Mouse (Mus musculus) R1 (cell line): ENCODE results near the gene Tph1.

ENCODE experiments used
- DNase-seq: peaks from one replicate; pipeline ENCODE4 v3.0.0-alpha.2; 2018; ENCODE audit warnings: low read depth, low spot score

Tph1 gene

DNA sequence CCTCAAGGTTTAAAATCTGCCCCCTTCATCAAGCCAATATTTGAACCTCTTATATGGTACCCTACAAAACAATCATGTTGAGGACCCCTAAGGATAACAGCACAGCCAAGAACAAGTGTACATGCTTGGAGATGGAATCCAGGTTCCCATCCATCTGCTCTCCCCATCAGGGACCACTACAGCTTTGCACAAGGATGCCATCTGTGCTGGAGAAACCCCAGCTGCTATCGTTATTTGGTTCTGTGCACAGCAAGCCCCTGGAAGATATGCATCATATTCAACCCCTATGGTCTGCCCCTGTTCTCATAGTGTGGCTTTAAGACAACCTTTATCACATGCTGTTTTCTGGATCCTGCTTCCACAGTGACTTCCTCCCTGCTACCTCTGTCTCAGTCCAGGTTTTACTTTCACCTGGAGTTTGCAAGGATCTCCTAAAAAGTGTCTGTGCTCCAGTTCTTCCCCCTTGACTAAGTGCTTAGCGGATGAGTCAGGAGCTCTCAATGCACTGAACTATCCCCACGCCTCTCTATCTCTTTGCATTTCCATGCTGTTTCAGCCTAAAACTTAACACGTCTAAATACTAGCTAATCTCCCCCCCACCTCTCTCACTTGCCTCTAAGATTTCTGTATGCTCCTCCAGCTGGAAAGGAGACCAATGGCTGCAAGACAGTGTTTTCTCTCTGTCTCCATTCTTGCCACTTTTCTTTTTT, 23.8 kb downstream of the Tph1 start:
- DNase-seq = no peak

DNA sequence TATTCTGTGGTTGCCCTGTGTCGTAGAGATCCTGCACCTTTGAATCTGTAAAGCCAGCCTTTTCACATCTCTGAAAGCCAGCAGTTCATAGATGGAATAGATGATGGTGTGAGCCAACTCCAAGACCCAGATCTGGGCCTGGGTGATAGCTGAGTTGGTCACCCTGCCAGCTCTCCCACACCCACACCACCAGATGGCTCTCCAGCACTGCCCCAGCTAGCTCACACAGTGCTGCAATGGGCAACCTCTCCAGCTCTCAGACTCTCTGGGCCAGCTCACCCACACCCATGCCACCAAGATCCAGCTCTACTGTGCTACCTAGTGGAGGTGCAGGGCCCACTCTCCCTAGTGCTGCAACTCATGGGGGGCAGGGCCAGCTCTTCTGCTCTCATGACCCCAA, 29.2 kb downstream of the Tph1 start:
- no peak for DNase-seq

GRCm38 (mm10) chr7:46640062-46640461, 32.3 kb downstream of the Tph1 start:
- no peak for DNase-seq

GRCm38 (mm10) chr7:46639692-46640031, 32.7 kb downstream of the Tph1 start, which contains the start of gene Sergef:
Sergef (minus strand) TSS chr7:46639807.
- peak; percentile 94 for DNase-seq

GRCm38 (mm10) chr7:46638889-46639691, 33.2 kb downstream of the Tph1 start:
- peak; percentile 10 for DNase-seq

DNA sequence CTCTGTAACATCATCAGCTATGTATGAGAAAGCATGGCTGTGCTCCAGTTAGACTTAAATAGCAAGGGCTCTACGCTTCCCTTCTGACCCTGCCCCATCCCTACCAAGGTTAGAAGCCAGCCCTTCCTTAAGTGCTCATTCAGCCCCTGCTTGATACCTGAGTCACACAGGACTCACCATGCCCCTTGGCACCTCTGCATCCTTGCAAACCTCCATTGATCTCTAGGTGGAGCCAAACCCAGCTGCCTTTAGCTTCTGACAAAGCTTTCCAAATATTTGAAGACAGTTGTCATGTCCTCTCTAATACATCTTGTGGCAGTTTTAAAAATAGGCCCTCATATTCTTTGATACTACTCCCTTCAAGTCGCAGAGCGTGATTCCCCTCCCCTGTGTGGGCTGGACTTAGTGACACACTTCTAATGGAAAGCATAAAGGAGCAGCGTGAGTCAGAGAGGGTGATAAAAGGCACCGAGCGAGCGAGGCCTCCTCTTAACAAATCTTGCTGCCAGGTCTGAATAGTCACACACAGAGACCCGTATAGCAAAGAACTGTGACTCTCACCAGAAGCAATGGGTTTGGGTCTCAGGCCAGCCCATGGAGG, 43.9 kb downstream of the Tph1 start:
- DNase-seq = no peak

DNA sequence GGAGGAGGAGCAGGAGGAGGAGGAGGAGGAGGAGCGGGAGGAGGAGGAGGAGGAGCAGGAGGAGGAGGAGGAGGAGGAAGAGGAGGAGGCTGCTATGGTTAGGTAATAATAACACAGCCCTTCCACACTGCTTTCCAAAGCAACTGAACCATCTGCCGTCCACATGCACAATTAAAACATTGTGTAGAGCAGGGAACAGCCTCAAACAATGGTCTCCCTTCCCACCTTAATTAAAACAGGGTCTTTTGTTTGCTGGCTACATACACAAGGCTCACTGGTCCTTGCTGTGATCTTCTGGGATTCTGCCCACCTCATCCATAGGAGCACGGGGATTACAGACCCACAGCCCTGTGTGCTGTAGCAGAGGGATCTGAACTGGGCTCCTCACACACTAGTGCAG, 48.4 kb downstream of the Tph1 start:
- no peak for DNase-seq

DNA sequence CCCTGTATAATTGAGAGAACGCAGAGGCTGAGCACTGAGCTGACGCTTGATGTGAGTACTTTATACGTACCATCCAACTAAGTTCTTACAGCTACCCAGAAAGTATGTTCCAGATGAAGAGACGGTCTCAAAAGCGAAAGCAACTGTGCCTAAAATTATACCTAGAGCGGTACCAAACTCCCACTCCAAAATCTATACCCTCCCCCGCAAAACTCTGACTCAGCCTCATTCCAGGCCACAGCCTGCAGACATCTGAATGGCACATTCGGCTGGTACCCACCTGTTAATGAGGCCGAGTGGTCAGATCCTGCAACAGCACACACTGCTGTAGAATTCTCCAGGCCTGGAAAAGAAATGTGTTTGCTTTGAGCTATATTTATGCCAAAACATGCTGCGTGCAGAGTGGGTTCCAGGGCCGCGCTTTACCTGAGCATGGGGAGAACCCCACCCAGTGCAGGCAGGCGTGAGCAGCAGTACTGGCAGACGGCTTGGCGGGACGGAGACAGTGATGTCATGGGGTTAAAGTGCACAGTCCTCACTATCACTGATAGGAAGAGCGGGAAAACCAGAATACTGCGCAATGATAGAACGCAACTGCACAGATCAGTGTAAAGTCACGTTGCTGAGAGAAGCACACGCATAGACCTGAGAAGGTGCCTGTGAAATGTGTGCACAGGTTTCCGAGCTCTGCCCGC, 53.8 kb downstream of the Tph1 start:
- no peak for DNase-seq

GRCm38 (mm10) chr7:46616429-46617005, 55.8 kb downstream of the Tph1 start:
- no peak for DNase-seq

- peak; percentile 44 for DNase-seq
Observed at GRCm38 (mm10) chr7:46615256-46615977, 56.9 kb downstream of the Tph1 start.

- DNase-seq = no peak
Observed at GRCm38 (mm10) chr7:46614263-46614662, 58.1 kb downstream of the Tph1 start.

GRCm38 (mm10) chr7:46613091-46613490, 59.2 kb downstream of the Tph1 start:
- no peak for DNase-seq

DNA sequence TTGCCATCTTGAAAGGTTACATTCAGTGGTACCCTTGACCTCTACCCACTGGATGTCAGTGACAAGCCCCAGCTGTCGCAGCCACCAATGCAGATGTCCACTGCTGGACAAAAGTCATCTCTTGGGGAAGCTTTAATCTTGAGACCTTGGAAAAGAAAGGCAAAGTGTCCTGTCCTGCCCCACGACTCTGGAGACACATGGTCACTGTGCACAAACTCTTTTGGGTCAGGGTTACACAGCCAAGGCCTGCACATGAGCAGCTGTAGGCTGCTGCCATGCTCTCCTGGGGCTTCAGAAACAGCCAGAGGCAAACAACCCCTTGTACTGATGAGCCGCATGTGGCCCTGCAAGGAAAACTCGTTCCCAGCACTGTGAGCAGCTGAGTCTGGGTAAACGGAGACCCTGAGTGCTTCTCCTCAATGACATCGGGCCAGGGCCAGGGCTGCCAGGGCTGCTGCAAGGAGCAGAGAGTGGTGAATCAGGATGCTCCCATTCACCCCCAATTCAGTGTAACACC, 59.9 kb downstream of the Tph1 start:
- DNase-seq = no peak

DNA sequence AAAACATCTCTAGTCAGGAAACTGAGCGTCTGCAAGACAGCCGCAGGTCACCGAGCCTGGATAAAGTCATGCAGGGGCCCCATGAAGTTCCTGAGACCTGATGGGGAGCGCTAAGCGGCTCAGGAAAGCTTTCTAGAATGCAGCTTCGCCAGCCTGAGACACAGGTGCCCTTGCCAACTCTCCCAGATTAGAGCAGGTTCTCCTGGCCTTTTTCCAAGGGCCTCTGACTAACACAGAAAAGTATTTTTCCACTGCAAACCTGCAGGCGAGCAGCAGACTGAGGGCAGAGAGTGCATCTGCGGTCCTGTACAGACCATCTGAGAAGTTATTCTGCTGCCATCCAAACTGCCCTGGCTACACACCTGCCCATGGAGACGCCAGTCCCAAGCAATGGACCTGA, 60.4 kb downstream of the Tph1 start:
- DNase-seq = no peak

DNA sequence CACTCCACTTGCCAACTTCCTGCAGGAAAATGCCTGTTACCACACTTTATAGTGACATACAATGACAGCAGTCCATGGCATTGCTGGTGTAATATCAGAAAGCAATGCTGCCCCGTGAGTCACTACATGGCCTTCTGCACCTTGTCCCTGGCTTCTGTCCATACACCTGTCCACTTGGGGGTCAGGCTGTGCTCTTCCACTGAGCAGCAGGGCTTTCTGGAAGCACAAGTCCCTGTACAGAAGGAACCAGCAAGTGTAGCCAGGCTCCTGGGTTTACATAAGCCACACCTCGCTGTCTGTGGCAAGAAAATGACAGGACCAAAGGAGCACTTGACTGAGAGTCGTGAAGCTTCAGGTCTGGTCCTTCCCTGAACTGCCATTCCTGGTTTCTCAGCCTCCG, 63.0 kb downstream of the Tph1 start:
- DNase-seq = no peak

DNA sequence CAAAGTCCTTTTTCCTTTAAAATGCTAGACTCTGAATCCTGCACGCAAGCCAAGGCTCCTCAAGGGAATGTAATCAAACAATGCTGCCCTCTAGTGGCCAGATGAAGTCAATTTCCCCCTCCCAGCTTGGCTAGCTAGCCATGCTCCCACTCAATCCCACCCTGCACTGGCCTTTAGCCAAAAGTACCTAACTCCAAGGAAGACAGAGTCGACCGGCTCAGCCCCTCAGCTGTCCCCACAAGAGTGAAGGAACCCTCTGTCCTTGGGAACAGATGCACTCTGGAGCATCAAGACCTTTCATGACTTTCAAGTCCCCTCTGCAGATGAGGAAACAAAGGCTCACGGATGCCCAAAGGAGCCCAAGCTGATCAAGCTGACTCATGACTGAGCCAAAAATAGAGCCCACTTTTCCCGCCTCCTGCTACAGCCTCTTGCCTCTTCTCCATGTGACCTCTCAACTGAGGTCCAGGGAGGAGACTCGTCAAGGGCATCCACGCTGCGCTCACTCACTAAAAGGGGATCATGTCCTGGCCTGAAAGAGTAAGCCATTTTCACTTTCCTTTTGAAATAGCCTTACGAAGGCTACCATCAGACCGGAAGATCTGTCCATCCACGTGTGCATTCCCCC, 64.8 kb downstream of the Tph1 start:
- DNase-seq = peak; percentile 90

DNA sequence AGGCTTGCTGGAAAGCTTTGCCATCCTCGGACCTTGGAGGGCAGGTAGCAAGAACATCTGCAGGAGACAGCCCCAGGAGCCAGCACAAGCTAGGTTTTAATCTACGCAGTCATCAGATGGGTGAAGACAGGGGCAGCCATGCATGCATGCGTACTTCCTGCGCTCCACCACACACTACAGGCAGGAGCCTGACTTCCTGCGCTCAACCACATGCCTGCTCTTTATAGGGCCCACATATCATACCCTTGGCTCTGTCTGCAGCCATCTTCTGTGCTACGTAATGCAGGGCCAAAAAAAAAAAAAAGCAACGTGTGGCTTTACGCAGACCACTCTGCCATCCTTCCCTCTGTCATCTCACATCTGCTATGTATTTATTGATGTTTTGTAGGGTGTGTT, 65.3 kb downstream of the Tph1 start:
- DNase-seq = no peak

- peak; percentile 78 for DNase-seq
Observed at GRCm38 (mm10) chr7:46606391-46607030, 65.8 kb downstream of the Tph1 start.

DNA sequence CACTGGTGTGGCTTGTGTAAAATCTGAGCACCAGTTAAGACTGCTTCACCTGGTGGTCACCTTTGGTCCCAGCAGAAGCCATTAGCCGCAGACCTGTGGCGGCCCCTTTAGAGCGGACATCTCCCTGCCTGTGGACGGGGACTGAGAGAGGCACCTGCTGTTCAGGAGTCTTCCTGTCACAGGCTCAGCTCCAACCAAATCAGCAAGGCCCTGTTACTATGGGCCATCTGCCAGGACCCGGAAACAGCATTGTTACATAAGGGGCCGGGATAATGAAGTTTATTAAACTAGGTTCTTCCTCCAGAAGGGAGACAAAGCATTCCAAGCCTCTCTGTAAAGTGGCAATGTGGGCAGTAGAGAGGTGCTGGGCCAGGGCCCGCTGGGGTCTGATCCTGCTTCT, 69.3 kb downstream of the Tph1 start:
- no peak for DNase-seq

GRCm38 (mm10) chr7:46602079-46602478, 70.3 kb downstream of the Tph1 start:
- peak; percentile 23 for DNase-seq
